Mouse (Mus musculus) heart, adult 2 months (tissue): ENCODE results near the gene Arl5b. TPM values are rescaled to one million over a fixed set of nuclear protein-coding genes. Genes with fewer than 3 reads are reported as not detected.

Experiments
- DNase-seq, 2 experiments: peaks; one replicate each; pipeline ENCODE4 v3.0.0; 2021
- H3K27ac ChIP-seq: fragments of 200-600 bp; 2 replicates; pipeline ENCODE4 v1.8.1; 2022
- H3K27me3 ChIP-seq: fragments of 200-500 bp; 2 replicates; pipeline ENCODE4 v1.6.1; 2012; ENCODE audit warnings: mild to moderate bottlenecking, low read length, inconsistent platforms, mixed read lengths; ENCODE audit not compliant: control insufficient read depth, insufficient read depth
- H3K36me3 ChIP-seq: fragments of 200-500 bp; 2 replicates; pipeline ENCODE4 v1.6.1; 2012; ENCODE audit warnings: low read length, inconsistent platforms; ENCODE audit not compliant: control insufficient read depth, insufficient read depth
- H3K4me1 ChIP-seq: fragments of 200-500 bp; 2 replicates; pipeline ENCODE4 v1.6.1; 2011; ENCODE audit warnings: low read length; ENCODE audit not compliant: control insufficient read depth, insufficient read depth
- H3K4me3 ChIP-seq: fragments of 200-600 bp; 2 replicates; pipeline ENCODE4 v1.8.1; 2022
- H3K79me2 ChIP-seq: fragments of 200-500 bp; replicated peaks from 2 replicates; pipeline ENCODE4 v1.6.1; 2012; ENCODE audit warnings: mild to moderate bottlenecking, inconsistent platforms, low read length, moderate library complexity, mixed read lengths; ENCODE audit not compliant: control insufficient read depth, insufficient read depth
- H3K9ac ChIP-seq: fragments of 200-500 bp; 2 replicates; pipeline ENCODE4 v1.6.1; 2012; ENCODE audit warnings: low read depth, mild to moderate bottlenecking, control low read depth, inconsistent platforms, low read length, mixed read lengths
- CTCF ChIP-seq: fragments of 200-600 bp; IDR thresholded peaks from 2 replicates; pipeline ENCODE4 v1.8.1; 2022; ENCODE audit warnings: antibody characterized with exemption, mild to moderate bottlenecking, moderate library complexity
- EP300 ChIP-seq: fragments of 200-500 bp; IDR thresholded peaks from 2 replicates; pipeline ENCODE4 v1.6.1; 2011; ENCODE audit warnings: low read depth, low read length, control low read depth; ENCODE audit not compliant: insufficient read depth
- POLR2A ChIP-seq: fragments of 200-500 bp; IDR thresholded peaks from 2 replicates; pipeline ENCODE4 v1.6.1; 2011; ENCODE audit warnings: mild to moderate bottlenecking, low read depth, low read length, control low read depth; ENCODE audit not compliant: insufficient read depth
- WGBS: fragments of 180-500 bp; shearing (Covaris S2); methylation state at CpG from one replicate; pipeline ENCODE4 v1.1.7; 2018; 5-methylcytosine and 5-hydroxymethylcytosine counted together
- intact Hi-C: fragments of 180-260 bp; cut with DNase I; formaldehyde crosslinking; loops from one replicate; pipeline ENCODE4 v1.15.1; 2025
- long read RNA-seq: library from polyadenylated mRNA; stranded (forward); transcript quantifications from one replicate; pipeline ENCODE4 v2.0.0, GENCODE M21; 2021
- polyA plus RNA-seq: library from polyadenylated mRNA; depleted of rRNA; stranded (reverse); fragments of >200 nt; gene quantifications from 2 replicates; pipeline ENCODE4 v1.2.3, GENCODE M21; 2012; rRNA removed
- total RNA-seq, 2 experiments: library from RNA; stranded (reverse); gene quantifications; 2 replicates each; pipeline ENCODE4 v1.2.3; 2021

Arl5b gene
- total RNA-seq = 10 to 100 TPM; 26.5 to 26.7 TPM
- 6.5 and 15.1 TPM in 2 replicates for polyA plus RNA-seq
- long read RNA-seq, partial matches to known transcripts = 0 of 3 reads
- long read RNA-seq, other reads (novel, unspliced or antisense) = 3 of 3 reads

GRCm38 (mm10) chr2:15049117-15049873, at the start of gene Arl5b:
Gene Arl5b (plus strand): TSS chr2:15049395.
- DNase-seq = peak; percentile 93
- intact Hi-C loops = no loop called here
- WGBS = 7% methylated on average over 20 of the region's 20 CpGs
- H3K27me3 ChIP-seq = no peaks in the 10 kb centered on the region
- H3K79me2 ChIP-seq = no peaks in the 10 kb centered on the region
- TF ChIP-seq CTCF (peak; percentile 24; the same call in 1 of the 2 replicates), POLR2A (peak; percentile 85), EP300 (peak; percentile 37; the same call in 1 of the 2 replicates)
- peak within 1 kb of the TSS; percentile 84 for H3K9ac ChIP-seq
- H3K27ac ChIP-seq = peak within 1 kb of the TSS; percentile 80
- peak within 1 kb of the TSS; percentile 73 for H3K4me3 ChIP-seq
- H3K4me1 ChIP-seq = peaks cover 2% of the 10 kb centered on the region; the same call in 1 of the 2 replicates
- peaks cover 2% of the 10 kb centered on the region; the same call in 1 of the 2 replicates for H3K36me3 ChIP-seq

- H3K36me3 ChIP-seq = no peaks in the 10 kb centered on the region
- TF ChIP-seq POLR2A (no peak), CTCF (no peak), EP300 (no peak)
- no peaks in the 10 kb centered on the region for H3K79me2 ChIP-seq
- WGBS = 90% methylated on average over 3 of the region's 3 CpGs
- DNase-seq = no peak
- H3K9ac ChIP-seq = no peak overlapping the region
- no peak overlapping the region for H3K4me3 ChIP-seq
- no peaks in the 10 kb centered on the region for H3K4me1 ChIP-seq
- no peak overlapping the region for H3K27ac ChIP-seq
- no peaks in the 10 kb centered on the region for H3K27me3 ChIP-seq
- intact Hi-C loops = no loop called here
Observed at GRCm38 (mm10) chr2:15007531-15007930, 41.7 kb upstream of the Arl5b start.

GRCm38 (mm10) chr2:15008072-15008471, 41.1 kb upstream of the Arl5b start:
- TF ChIP-seq CTCF (no peak), POLR2A (no peak), EP300 (no peak)
- H3K4me1 ChIP-seq = no peaks in the 10 kb centered on the region
- H3K79me2 ChIP-seq = no peaks in the 10 kb centered on the region
- no peaks in the 10 kb centered on the region for H3K27me3 ChIP-seq
- no peak for DNase-seq
- WGBS = 97% methylated on average over 1 of the region's 1 CpGs
- H3K27ac ChIP-seq = no peak overlapping the region
- intact Hi-C loops = no loop called here
- H3K4me3 ChIP-seq = no peak overlapping the region
- H3K36me3 ChIP-seq = no peaks in the 10 kb centered on the region
- no peak overlapping the region for H3K9ac ChIP-seq

- TF ChIP-seq POLR2A = no peak
- TF ChIP-seq EP300 = no peak
- no peak for TF ChIP-seq CTCF
- no peak for DNase-seq
- no peaks in the 10 kb centered on the region for H3K4me1 ChIP-seq
- H3K36me3 ChIP-seq = no peaks in the 10 kb centered on the region
- no peaks in the 10 kb centered on the region for H3K27me3 ChIP-seq
- H3K4me3 ChIP-seq = no peak overlapping the region
- WGBS = 95% methylated on average over 3 of the region's 3 CpGs
- intact Hi-C loops = no loop called here
- no peak overlapping the region for H3K27ac ChIP-seq
- no peaks in the 10 kb centered on the region for H3K79me2 ChIP-seq
- H3K9ac ChIP-seq = no peak overlapping the region
Observed at GRCm38 (mm10) chr2:15026817-15027216, 22.4 kb upstream of the Arl5b start.

GRCm38 (mm10) chr2:15027816-15028215, 21.4 kb upstream of the Arl5b start:
- Histone ChIP-seq H3K4me3 (no peak overlapping the region), H3K79me2 (no peaks in the 10 kb centered on the region), H3K27me3 (no peaks in the 10 kb centered on the region), H3K4me1 (no peaks in the 10 kb centered on the region), H3K27ac (no peak overlapping the region), H3K36me3 (no peaks in the 10 kb centered on the region), H3K9ac (no peak overlapping the region)
- TF ChIP-seq CTCF (no peak), EP300 (no peak), POLR2A (no peak)
- WGBS = 97% methylated on average over 1 of the region's 1 CpGs
- no peak for DNase-seq
- intact Hi-C loops = no loop called here

- peak overlapping the region; percentile 82 for H3K27ac ChIP-seq
- no peaks in the 10 kb centered on the region for H3K79me2 ChIP-seq
- no peak overlapping the region for H3K9ac ChIP-seq
- H3K36me3 ChIP-seq = peaks cover 15% of the 10 kb centered on the region
- TF ChIP-seq EP300 = peak; percentile 95
- peak; percentile 53; the same call in 1 of the 2 replicates for TF ChIP-seq POLR2A
- TF ChIP-seq CTCF = no peak
- peaks cover 4% of the 10 kb centered on the region for H3K4me1 ChIP-seq
- WGBS = 42% methylated on average over 6 of the region's 6 CpGs
- H3K27me3 ChIP-seq = no peaks in the 10 kb centered on the region
- intact Hi-C loops = no loop called here
- peak; percentile 35 to 55 for DNase-seq
- no peak overlapping the region for H3K4me3 ChIP-seq
Observed at GRCm38 (mm10) chr2:15038705-15039104, 10.5 kb upstream of the Arl5b start.
